Mouse (Mus musculus): ENCODE results near the gene Tmem258.

GRCm38 (mm10) chr19:10244183-10244582, 40.4 kb downstream of the Tmem258 start:
- no peak for TF ChIP-seq POLR2A (IDR thresholded peaks at IDR 0.05; ENCODE audit: borderline replicate concordance, low read depth, low read length)
- TF ChIP-seq CTCF (IDR thresholded peaks at IDR 0.05; ENCODE audit: low read depth, low read length) = peak; percentile 37

All from bone marrow macrophage, adult 2 months (primary cell).